Mouse (Mus musculus) gastrocnemius, postnatal 10 days (tissue): Measurements from ENCODE around the gene Psd. TPM values are rescaled to one million over a fixed set of nuclear protein-coding genes. Genes with fewer than 3 reads are reported as not detected.

Source experiments
- microRNA-seq, 2 experiments: library from miRNA; unstranded; fragments of <30 nt; microRNA quantifications; one replicate each; pipeline ENCODE4 v1.2.0; 2021
- total RNA-seq, 2 experiments: library from RNA; stranded (reverse); gene quantifications; 2 replicates each; pipeline ENCODE4 v1.2.3; 2021

Psd gene
- total RNA-seq, 2 experiments from 2014 or later = 2.2 to 2.6 TPM

Small RNA genes lying within 50 kb of the gene (microRNA-seq; reads per million reads assigned to microRNA genes)
- gene Mir146b = 0 to 1.3 reads per million in 2 experiments

Other genes starting within 250 kb of the Psd start
- gene Elovl3, start 195.3 kb downstream of the Psd start, total RNA-seq = not detected
- 10 to 100 TPM; 19.0 to 21.6 TPM for gene Pitx3, start 178.8 kb downstream of the Psd start, total RNA-seq
- 10 to 100 TPM; 54.9 to 62.5 TPM for gene Gbf1, start 174.6 kb downstream of the Psd start, total RNA-seq
- gene Nfkb2, start 22.8 kb downstream of the Psd start, total RNA-seq = 10 to 100 TPM; 10.4 to 14.3 TPM
- 1 to 10 TPM; 2.7 to 3.7 TPM for gene Fbxl15, start 1.0 kb upstream of the Psd start, total RNA-seq
- gene Cuedc2, start 11.5 kb upstream of the Psd start, total RNA-seq = 10 to 100 TPM; 88.3 TPM
- gene Mfsd13a, start 14.0 kb upstream of the Psd start, total RNA-seq = 1 to 10 TPM; 1.2 to 1.5 TPM
- gene 2310034G01Rik, start 23.1 kb upstream of the Psd start, total RNA-seq = under 1 TPM; 0.35 to 0.56 TPM
- 10 to 100 TPM; 65.1 to 69.1 TPM for gene Actr1a, start 68.6 kb upstream of the Psd start, total RNA-seq
- 10 to 100 TPM; 11.8 to 14.2 TPM for gene Sufu, start 69.7 kb upstream of the Psd start, total RNA-seq
- 10 to 100 TPM; 26.1 to 29.7 TPM for gene Trim8, start 174.5 kb upstream of the Psd start, total RNA-seq
- gene Arl3, start 246.0 kb upstream of the Psd start, total RNA-seq = 10 to 100 TPM; 48.9 to 50.5 TPM
- 1 to 10 TPM; 5.5 to 7.3 TPM for gene Sfxn2, start 246.2 kb upstream of the Psd start, total RNA-seq